Mouse (Mus musculus): Measurements from ENCODE around the gene Upf2. TPM values are rescaled to one million over a fixed set of nuclear protein-coding genes. Genes with fewer than 3 reads are reported as not detected.

Upf2 gene
- polyA plus RNA-seq, 1 experiment from 2014 or later: 9.1 TPM

Other genes starting within 250 kb of the Upf2 start
- gene Camk1d, start 237.0 kb upstream of the Upf2 start, polyA plus RNA-seq (2015; fragmentation: Nextera tagmentation; extraction: Ambion mirVana): 24.7 and 25.2 TPM in 2 replicates
- gene Nudt5, start 106.5 kb upstream of the Upf2 start, polyA plus RNA-seq (2015; fragmentation: Nextera tagmentation; extraction: Ambion mirVana): 70.4 and 73.2 TPM in 2 replicates
- 267 and 273 TPM in 2 replicates for gene Cdc123, start 106.3 kb upstream of the Upf2 start, polyA plus RNA-seq (2015; fragmentation: Nextera tagmentation; extraction: Ambion mirVana)
- gene Gm13199, start 88.5 kb upstream of the Upf2 start, polyA plus RNA-seq (2015; fragmentation: Nextera tagmentation; extraction: Ambion mirVana): 1.3 and 1.8 TPM in 2 replicates
- gene Sec61a2, start 56.0 kb upstream of the Upf2 start, polyA plus RNA-seq (2015; fragmentation: Nextera tagmentation; extraction: Ambion mirVana): 62.3 and 64.8 TPM in 2 replicates
- gene Dhtkd1, start 8.7 kb upstream of the Upf2 start, polyA plus RNA-seq (2015; fragmentation: Nextera tagmentation; extraction: Ambion mirVana): 2.8 and 3.5 TPM in 2 replicates
- gene Proser2, start 178.7 kb downstream of the Upf2 start, polyA plus RNA-seq (2015; fragmentation: Nextera tagmentation; extraction: Ambion mirVana): 27.3 and 27.7 TPM in 2 replicates

All from intestine, embryonic 15.5 days (tissue).